In the genomic region with DNA sequence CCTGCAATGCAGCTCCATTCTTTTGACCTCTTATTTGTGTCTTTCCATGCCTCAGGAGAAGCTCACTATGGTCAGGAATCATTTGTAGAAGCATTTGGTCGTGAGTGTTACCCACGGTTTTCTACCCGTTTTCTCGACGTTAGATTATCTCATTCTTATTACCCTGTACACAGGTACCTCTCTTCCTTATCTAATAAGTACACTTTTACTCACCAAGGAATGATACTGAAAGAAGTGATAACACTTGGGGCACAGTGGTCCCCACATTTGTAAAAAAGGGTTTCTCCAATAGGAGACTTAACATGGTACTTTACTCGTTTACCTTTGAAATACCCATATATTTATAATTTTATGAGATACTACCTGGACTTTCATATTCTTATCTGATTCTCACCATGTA, we compare ENCODE assay signal across 17 mouse cellular contexts. TPM values are rescaled to one million over a fixed set of nuclear protein-coding genes. Genes with fewer than 3 reads are reported as not detected.
DNase-seq lines count a peak whose midpoint lies in the region; ATAC-seq and TF ChIP-seq lines count a peak whose summit lies in the region.
"Had no signal": no experiment of that assay in that cellular context is flagged by ENCODE, and none has a peak within 500 bp of the region (broad histone marks: within the 10 kb centered on the region; RNA-seq: fewer than 3 reads in every experiment).

No protein-coding gene starts in this region.

- in situ Hi-C loops in CH12.LX (cut with MboI; ENCODE audit: low pct_ligation_motif_present, low pct_unique_long_range_greater_than_20kb, low sequenced_read_pairs), result no loop called here

- H3K4me3 ChIP-seq in layer of hippocampus, adult 2 months, result no peak overlapping the region
- no peak overlapping the region for H3K4me3 ChIP-seq in CH12.LX (replicated peaks in 1 of 3; ENCODE audit: low read depth in 2 of 3, low read length in 2 of 3, poor library complexity in 1 of 3)
- H3K4me3 ChIP-seq in MEL (ENCODE audit: control insufficient read depth in 1 of 2, insufficient read depth in 1 of 2, low read depth in 2 of 2, low read length in 2 of 2), result 0 out of 4 replicates have a peak overlapping the region, but pooled peaks of 1 of the 2 experiments have one; percentile 8
- no peak overlapping the region for H3K4me3 ChIP-seq in liver, embryonic 15.5 days (replicated peaks)
- H3K4me3 ChIP-seq: embryonic facial prominence, embryonic 10.5 days; forebrain, embryonic 13.5 days; heart, embryonic 10.5 days; hindbrain, embryonic 13.5 days had no signal

- H3K79me2 ChIP-seq in CH12.LX (replicated peaks; ENCODE audit: control insufficient read depth, extremely low read depth, insufficient read depth, poor library complexity, severe bottlenecking), result peaks cover 9% of the 10 kb centered on the region
- no peaks in the 10 kb centered on the region for H3K79me2 ChIP-seq in MEL (ENCODE audit: control insufficient read depth, insufficient read depth, low read length, poor library complexity)

- TF ChIP-seq EP300 in CH12.LX (IDR thresholded peaks at IDR 0.05; ENCODE audit: low read length) (no peak), MEL (IDR thresholded peaks at IDR 0.05; ENCODE audit: low read depth in 1 of 2, low read length in 2 of 2) (peak; percentile 69 to 86)

- H3K27me3 ChIP-seq in CH12.LX (replicated peaks) (no peaks in the 10 kb centered on the region), MEL (ENCODE audit: control insufficient read depth in 1 of 2, insufficient read depth in 2 of 2, low read length in 2 of 2) (no peaks in the 10 kb centered on the region)
- no peaks in the 10 kb centered on the region for H3K27me3 ChIP-seq in liver, embryonic 15.5 days
- H3K27me3 ChIP-seq: forebrain, embryonic 13.5 days; hindbrain, embryonic 13.5 days had no signal

- dilution Hi-C loops in CH12.LX (cut with MboI; ENCODE audit: extremely low pct_ligation_motif_present, extremely low pct_unique_long_range_greater_than_20kb, low sequenced_read_pairs), result no loop called here

- peak overlapping the region; percentile 46 for H3K27ac ChIP-seq in layer of hippocampus, adult 2 months
- H3K27ac ChIP-seq in CH12.LX (ENCODE audit: insufficient read depth, low read depth) (peak overlapping the region; percentile 97), MEL (ENCODE audit: control insufficient read depth, low read depth, low read length) (no peak overlapping the region)
- 0 out of 2 replicates have a peak overlapping the region, but pooled peaks have one; percentile 29 for H3K27ac ChIP-seq in liver, embryonic 15.5 days (replicated peaks)
- H3K27ac ChIP-seq: embryonic facial prominence, embryonic 10.5 days; forebrain, embryonic 13.5 days; heart, embryonic 10.5 days; hindbrain, embryonic 13.5 days; hindbrain, postnatal 0 days had no signal

- no peak for TF ChIP-seq CTCF in layer of hippocampus, adult 2 months (conservative IDR thresholded peaks at IDR 0.05)
- TF ChIP-seq CTCF in CH12.LX (conservative IDR thresholded peaks at IDR 0.05 in 1 of 2, IDR thresholded peaks at IDR 0.05 in 1 of 2; ENCODE audit: low read depth in 2 of 2, low read length in 2 of 2) (no peak), MEL (IDR thresholded peaks at IDR 0.05 in 2 of 3, conservative IDR thresholded peaks at IDR 0.05 in 1 of 3; ENCODE audit: control insufficient read depth in 1 of 3, insufficient read depth in 1 of 3, low read depth in 2 of 3, low read length in 3 of 3, poor library complexity in 1 of 3, severe bottlenecking in 1 of 3) (no peak)

- peak overlapping the region; percentile 83 for H3K4me2 ChIP-seq in CH12.LX (ENCODE audit: insufficient read depth, low read depth, poor library complexity, severe bottlenecking)
- H3K4me2 ChIP-seq in liver, embryonic 15.5 days, result peak overlapping the region; percentile 11; the same call in 1 of the 2 replicates
- H3K4me2 ChIP-seq: forebrain, embryonic 13.5 days; hindbrain, embryonic 13.5 days had no signal

- H3K9ac ChIP-seq in CH12.LX (ENCODE audit: insufficient read depth, low read depth) (peak overlapping the region; percentile 68), MEL (ENCODE audit: control insufficient read depth, low read depth, low read length, poor library complexity, severe bottlenecking) (no peak overlapping the region; the same call in 1 of the 2 replicates)
- H3K9ac ChIP-seq in liver, embryonic 15.5 days, result no peak overlapping the region
- H3K9ac ChIP-seq: forebrain, embryonic 13.5 days; forebrain, postnatal 0 days; hindbrain, embryonic 13.5 days had no signal

- no peaks in the 10 kb centered on the region for H3K36me3 ChIP-seq in CH12.LX (replicated peaks in 1 of 2; ENCODE audit: control insufficient read depth in 1 of 2, insufficient read depth in 1 of 2, low read length in 1 of 2)
- H3K36me3 ChIP-seq in MEL (ENCODE audit: control insufficient read depth in 1 of 2, insufficient read depth in 2 of 2, low read length in 2 of 2), result peaks cover 0 to 33% of the 10 kb centered on the region in 2 experiments; a peak in 2 of 4 replicates
- H3K36me3 ChIP-seq in liver, embryonic 15.5 days (replicated peaks), result no peaks in the 10 kb centered on the region
- H3K36me3 ChIP-seq: embryonic facial prominence, embryonic 10.5 days; G1E; heart, embryonic 10.5 days; hindbrain, embryonic 13.5 days had no signal

- H3K9me3 ChIP-seq in CH12.LX (replicated peaks; ENCODE audit: low read length) (no peaks in the 10 kb centered on the region), MEL (replicated peaks; ENCODE audit: insufficient read depth, low read length) (no peaks in the 10 kb centered on the region)
- H3K9me3 ChIP-seq in liver, embryonic 15.5 days (replicated peaks), result no peaks in the 10 kb centered on the region
- H3K9me3 ChIP-seq: embryonic facial prominence, embryonic 10.5 days; forebrain, embryonic 13.5 days; G1E; heart, embryonic 10.5 days; hindbrain, embryonic 13.5 days had no signal

- no peak for DNase-seq in layer of hippocampus, adult 2 months (ENCODE audit: low spot score in 2 of 2)
- DNase-seq in layer of hippocampus, postnatal 25 days (ENCODE audit: extremely low spot score in 1 of 2, low spot score in 1 of 2), result no peak
- DNase-seq in CH12.LX (ENCODE audit: extremely low read depth) (no peak), MEL (ENCODE audit: low read depth, low spot score) (no peak)
- DNase-seq in adrenal gland, postnatal 14 days, result no peak
- DNase-seq in lung, postnatal 25 days (ENCODE audit: low spot score), result no peak
- DNase-seq: cerebellum, adult 2 months; cerebellum, postnatal 10 days; forebrain, postnatal 0 days; gastrocnemius, postnatal 36 days had no signal

- TF ChIP-seq RAD21 in CH12.LX (IDR thresholded peaks at IDR 0.05; ENCODE audit: low read depth, low read length), result no peak
- no peak; the same call in 1 of the 2 replicates for TF ChIP-seq RAD21 in MEL (IDR thresholded peaks at IDR 0.05; ENCODE audit: low read depth, low read length)

- TF ChIP-seq POLR2A in CH12.LX (IDR thresholded peaks at IDR 0.05; ENCODE audit: low read depth, low read length), result no peak
- TF ChIP-seq POLR2A in MEL (IDR thresholded peaks at IDR 0.05; ENCODE audit: control insufficient read depth in 1 of 2, insufficient read depth in 1 of 2, low read depth in 1 of 2, low read length in 2 of 2, poor library complexity in 1 of 2), result no peak

- peaks cover 17 to 67% of the 10 kb centered on the region in 2 experiments for H3K4me1 ChIP-seq in CH12.LX (ENCODE audit: control insufficient read depth in 1 of 2, insufficient read depth in 2 of 2)
- peaks cover 18 to 21% of the 10 kb centered on the region in 2 experiments for H3K4me1 ChIP-seq in MEL (ENCODE audit: control insufficient read depth in 1 of 2, insufficient read depth in 2 of 2, low read length in 2 of 2)
- H3K4me1 ChIP-seq in liver, embryonic 15.5 days (replicated peaks), result peaks cover 39% of the 10 kb centered on the region
- H3K4me1 ChIP-seq: forebrain, embryonic 13.5 days; hindbrain, embryonic 13.5 days had no signal

- ATAC-seq in liver, embryonic 15.5 days (ENCODE audit: insufficient read depth), result peak; percentile 64; the same call in 1 of the 2 replicates
- ATAC-seq: forebrain, embryonic 13.5 days; hindbrain, postnatal 0 days had no signal

- WGBS in liver, embryonic 15.5 days (ENCODE audit: insufficient replicate concordance), result 26% methylated on average over 6 of the region's 6 CpGs

TF ChIP-seq in CH12.LX, 34 proteins besides CTCF, POLR2A, EP300 and RAD21 (continues in another document):
- TF ChIP-seq BHLHE40 (IDR thresholded peaks at IDR 0.05; ENCODE audit: low read depth, low read length) (no peak), ZNF384 (IDR thresholded peaks at IDR 0.05; ENCODE audit: low read depth, low read length) (no peak), MXI1 (IDR thresholded peaks at IDR 0.05; ENCODE audit: low read depth, low read length) (no peak), ETS1 (conservative IDR thresholded peaks at IDR 0.05; ENCODE audit: low read depth, low read length) (no peak), TBP (conservative IDR thresholded peaks at IDR 0.05; ENCODE audit: low read depth, low read length) (no peak), HCFC1 (IDR thresholded peaks at IDR 0.05; ENCODE audit: low read depth, low read length) (no peak), KAT2A (IDR thresholded peaks at IDR 0.05; ENCODE audit: insufficient replicate concordance, low read length) (no peak), JUN (IDR thresholded peaks at IDR 0.05; ENCODE audit: insufficient read depth, low read depth, low read length) (no peak)

TF ChIP-seq in MEL, 35 proteins besides CTCF, POLR2A, EP300 and RAD21 (continues in another document):
- 0 out of 2 replicates have a peak, but pooled peaks have one; percentile 30 for TF ChIP-seq MYB (IDR thresholded peaks at IDR 0.05; ENCODE audit: low read depth, low read length)
- TF ChIP-seq CHD1 (IDR thresholded peaks at IDR 0.05; ENCODE audit: low read depth, low read length), result 0 out of 2 replicates have a peak, but pooled peaks have one; percentile 53
- TF ChIP-seq ETS1 (IDR thresholded peaks at IDR 0.05; ENCODE audit: low read depth, low read length), result peak; percentile 32; the same call in 1 of the 2 replicates
- TF ChIP-seq TCF12 (IDR thresholded peaks at IDR 0.05; ENCODE audit: low read depth, low read length), result peak; percentile 71
- TF ChIP-seq GATA1 (IDR thresholded peaks at IDR 0.05; ENCODE audit: low read depth, low read length), result peak; percentile 76
- TF ChIP-seq MAZ (IDR thresholded peaks at IDR 0.05; ENCODE audit: low read depth, low read length), result no peak
- 0 out of 2 replicates have a peak, but pooled peaks have one; percentile 16 for TF ChIP-seq RCOR1 (IDR thresholded peaks at IDR 0.05; ENCODE audit: low read depth, low read length)
- no peak for TF ChIP-seq NELFE (IDR thresholded peaks at IDR 0.05; ENCODE audit: low read depth, low read length)

RNA-seq across cellular contexts. Expression of a gene that starts 28.0 kb away (rescaled TPM):
- 10 to 100 TPM; 65.5 to 69.7 TPM for total RNA-seq in layer of hippocampus, adult 2 months (2021)
- total RNA-seq in layer of hippocampus, postnatal 25 days (2021), result 10 to 100 TPM; 57.4 to 61.7 TPM
- 10.6 and 15.8 TPM in 2 replicates for total RNA-seq in CH12.LX (2012; rRNA removed)
- total RNA-seq in CH12.LX (2014; rRNA removed), result 18.2 and 19.2 TPM in 2 replicates
- 9.3 and 11.1 TPM in 2 replicates for polyA plus RNA-seq in CH12.LX (2012; ENCODE audit: insufficient read length, low read depth)
- total RNA-seq in MEL (2012; rRNA removed), result 7.2 and 8.2 TPM in 2 replicates
- 10 to 100 TPM in 1 of 2 experiments, not detected in 1; 14.3 TPM for polyA plus RNA-seq in MEL (2012; ENCODE audit: insufficient read depth in 1 of 2, insufficient read length in 2 of 2, low read depth in 1 of 2, low replicate concordance in 2 of 2, missing spikeins in 1 of 2)
- polyA plus RNA-seq in liver, embryonic 15.5 days (2015; fragmentation: Nextera tagmentation; extraction: Ambion mirVana), result 3.7 and 4.0 TPM in 2 replicates
- 11.2 and 12.1 TPM in 2 replicates for total RNA-seq in adrenal gland, postnatal 14 days (2021)
